In the genomic region with DNA sequence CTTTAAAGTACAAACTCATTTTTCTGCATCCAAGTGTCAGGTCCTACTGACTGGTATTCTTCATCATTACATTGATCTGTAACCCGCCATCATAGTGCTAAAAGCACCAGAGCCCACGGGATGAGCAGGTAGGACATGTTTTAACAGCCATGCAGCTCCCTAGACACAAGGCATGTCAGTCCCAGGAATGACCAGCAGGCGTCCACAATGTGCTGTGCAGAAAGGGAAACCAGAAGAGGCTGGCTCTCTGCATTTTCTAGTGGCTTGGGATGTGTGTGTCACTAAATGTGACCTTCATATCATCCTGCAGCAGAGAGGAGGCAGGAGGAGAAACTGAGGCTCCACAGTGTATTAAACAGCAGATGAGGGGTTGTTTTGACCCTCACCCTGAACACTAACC, we compare ENCODE assay signal across 11 mouse cellular contexts. TPM values are rescaled to one million over a fixed set of nuclear protein-coding genes. Genes with fewer than 3 reads are reported as not detected.
DNase-seq lines count a peak whose midpoint lies in the region; TF ChIP-seq lines count a peak whose summit lies in the region.
"Not testable (repeated sequence)": the region's sequence is repeated elsewhere in the genome, so short reads cannot be mapped to it uniquely, and the experiment has no call there.
"Had no signal": no experiment of that assay in that cellular context is flagged by ENCODE, and none has a peak within 500 bp of the region (broad histone marks: within the 10 kb centered on the region; RNA-seq: fewer than 3 reads in every experiment).

No protein-coding gene starts in this region.

- H3K4me3 ChIP-seq in C2C12 (ENCODE audit: insufficient read depth, poor library complexity, severe bottlenecking); embryonic facial prominence, embryonic 10.5 days; kidney, adult 2 months (ENCODE audit: insufficient read depth, low read depth, low read length); left cerebral cortex, adult 2 months: not testable (repeated sequence)
- H3K4me3 ChIP-seq in megakaryocyte, embryonic 14.5 days (replicated peaks): peak overlapping the region; percentile 59

- not testable (repeated sequence) for TF ChIP-seq POLR2A in kidney, adult 2 months (IDR thresholded peaks at IDR 0.05; ENCODE audit: low read depth, low read length)

- not testable (repeated sequence) for H3K79me2 ChIP-seq in C2C12 (ENCODE audit: control insufficient read depth, insufficient read depth)

- not testable (repeated sequence) for H3K79me3 ChIP-seq in C2C12 (ENCODE audit: low read depth)

- TF ChIP-seq CTCF in C2C12 (IDR thresholded peaks at IDR 0.05; ENCODE audit: control insufficient read depth, insufficient read depth, insufficient read length): peak; percentile 19
- TF ChIP-seq CTCF in kidney, adult 2 months (conservative IDR thresholded peaks at IDR 0.05; ENCODE audit: insufficient read depth, insufficient read length, low read depth, low read length): peak; percentile 61
- TF ChIP-seq CTCF in left cerebral cortex, adult 2 months (IDR thresholded peaks at IDR 0.05): peak; percentile 65

- intact Hi-C loops in left cerebral cortex, adult 2 months (cut with DNase I): loop anchor here (2.0 kb wide), 1 partner anchor 67 kb away; no protein-coding TSS in a partner anchor

- H3K4me1 ChIP-seq in embryonic facial prominence, embryonic 10.5 days; kidney, adult 2 months (ENCODE audit: control insufficient read depth, insufficient read depth, low read length); megakaryocyte, embryonic 14.5 days: not testable (repeated sequence)

- WGBS in embryonic facial prominence, embryonic 10.5 days: 37% methylated on average over 3 of the region's 3 CpGs
- 30% methylated on average over 3 of the region's 3 CpGs for WGBS in kidney, adult 2 months

- not testable (repeated sequence) for H3ac ChIP-seq in C2C12 (ENCODE audit: control insufficient read depth, insufficient read length, low read depth)

- peak; percentile 55 to 65 for DNase-seq in adrenal gland, postnatal 36 days
- peak; percentile 25 for DNase-seq in embryonic facial prominence, embryonic 10.5 days (ENCODE audit: low spot score)
- DNase-seq in gastrocnemius, postnatal 4 days (ENCODE audit: low spot score in 2 of 2): peak; percentile 18 to 26
- peak; percentile 63 for DNase-seq in kidney, adult 2 months
- DNase-seq in left cerebral cortex, adult 2 months (ENCODE audit: extremely low spot score in 1 of 2, low spot score in 2 of 2): peak; percentile 25 to 50
- DNase-seq in right cerebral cortex, postnatal 4 days: peak; percentile 59

- not testable (repeated sequence) for H3K27ac ChIP-seq in embryonic facial prominence, embryonic 10.5 days (replicated peaks); kidney, adult 2 months (ENCODE audit: insufficient read depth, low read depth, low read length); left cerebral cortex, adult 2 months

- not testable (repeated sequence) for H3K36me3 ChIP-seq in C2C12 (ENCODE audit: control insufficient read depth, insufficient read depth); embryonic facial prominence, embryonic 10.5 days (replicated peaks); kidney, adult 2 months (ENCODE audit: control insufficient read depth, insufficient read depth, low read length); megakaryocyte, embryonic 14.5 days (replicated peaks; ENCODE audit: low read length)

- not testable (repeated sequence) for H3K27me3 ChIP-seq in C2C12 (ENCODE audit: control insufficient read depth, insufficient read depth, insufficient read length); embryonic facial prominence, embryonic 10.5 days (replicated peaks; ENCODE audit: low read depth, poor library complexity, severe bottlenecking); kidney, adult 2 months (replicated peaks; ENCODE audit: control insufficient read depth, insufficient read depth, low read length)
- peaks cover 18% of the 10 kb centered on the region for H3K27me3 ChIP-seq in megakaryocyte, embryonic 14.5 days (replicated peaks)

- H3K9me3 ChIP-seq in embryonic facial prominence, embryonic 10.5 days; megakaryocyte, embryonic 14.5 days: not testable (repeated sequence)

RNA-seq across cellular contexts. Expression of a gene that starts 13.5 kb away (rescaled TPM):
- not detected for polyA plus RNA-seq in C2C12 (2012; fragmentation: generic; extraction: Trizol)
- 10 to 100 TPM in 1 of 2 experiments, 1 to 10 TPM in 1; 1.4 to 12.2 TPM for total RNA-seq in adrenal gland, postnatal 36 days (2021)
- not detected in 2 replicates for polyA plus RNA-seq in embryonic facial prominence, embryonic 10.5 days (2016; fragmentation: Nextera tagmentation; extraction: Ambion mirVana)
- total RNA-seq in gastrocnemius, postnatal 4 days (2021): 1 to 10 TPM in 1 of 2 experiments, under 1 TPM in 1; 0.42 to 1.6 TPM
- polyA plus RNA-seq in kidney, adult 2 months (2012; rRNA removed): 0.26 TPM in 1 of 2 replicates, not detected in the other
- not detected for total RNA-seq in left cerebral cortex, adult 2 months (2021)
- polyA plus RNA-seq in megakaryocyte, embryonic 14.5 days (2012; ENCODE audit: insufficient read depth, low replicate concordance): not detected in 2 replicates
- polyA plus RNA-seq: CD4-positive, CD25-positive, alpha-beta regulatory T cell, adult 4 months; kidney, embryonic 15.5 days had no signal

RNA-seq across cellular contexts. Expression of a gene that starts 13.5 kb away (rescaled TPM):
- not detected for polyA plus RNA-seq in C2C12 (2012; fragmentation: generic; extraction: Trizol)
- total RNA-seq in adrenal gland, postnatal 36 days (2021): 1 to 10 TPM in 1 of 2 experiments, under 1 TPM in 1; 0.72 to 2.1 TPM
- not detected in 2 replicates for polyA plus RNA-seq in embryonic facial prominence, embryonic 10.5 days (2016; fragmentation: Nextera tagmentation; extraction: Ambion mirVana)
- total RNA-seq in gastrocnemius, postnatal 4 days (2021): under 1 TPM; 0.17 to 0.93 TPM
- polyA plus RNA-seq in kidney, adult 2 months (2012; rRNA removed): 0.07 TPM in 1 of 2 replicates, not detected in the other
- total RNA-seq in left cerebral cortex, adult 2 months (2021): not detected
- not detected in 2 replicates for polyA plus RNA-seq in megakaryocyte, embryonic 14.5 days (2012; ENCODE audit: insufficient read depth, low replicate concordance)
- polyA plus RNA-seq: CD4-positive, CD25-positive, alpha-beta regulatory T cell, adult 4 months; kidney, embryonic 15.5 days had no signal

RNA-seq across cellular contexts. Expression of a gene that starts 37.5 kb away (rescaled TPM):
- not detected for polyA plus RNA-seq in C2C12 (2012; fragmentation: generic; extraction: Trizol)
- not detected for total RNA-seq in adrenal gland, postnatal 36 days (2021)
- not detected in 2 replicates for polyA plus RNA-seq in embryonic facial prominence, embryonic 10.5 days (2016; fragmentation: Nextera tagmentation; extraction: Ambion mirVana)
- not detected for total RNA-seq in gastrocnemius, postnatal 4 days (2021)
- polyA plus RNA-seq in kidney, adult 2 months (2012; rRNA removed): not detected in 2 replicates
- not detected for total RNA-seq in left cerebral cortex, adult 2 months (2021)
- polyA plus RNA-seq in megakaryocyte, embryonic 14.5 days (2012; ENCODE audit: insufficient read depth, low replicate concordance): not detected in 2 replicates
- total RNA-seq: gastrocnemius, postnatal 25 days had no signal
- polyA plus RNA-seq: CD4-positive, CD25-positive, alpha-beta regulatory T cell, adult 4 months; kidney, embryonic 15.5 days had no signal

RNA-seq across cellular contexts. Expression of a gene that starts 54.7 kb away (rescaled TPM):
- not detected for polyA plus RNA-seq in C2C12 (2012; fragmentation: generic; extraction: Trizol)
- total RNA-seq in adrenal gland, postnatal 36 days (2021): 10 to 100 TPM in 1 of 2 experiments, 1 to 10 TPM in 1; 4.4 to 18.2 TPM
- not detected in 2 replicates for polyA plus RNA-seq in embryonic facial prominence, embryonic 10.5 days (2016; fragmentation: Nextera tagmentation; extraction: Ambion mirVana)
- 1 to 10 TPM; 1.3 to 1.8 TPM for total RNA-seq in gastrocnemius, postnatal 4 days (2021)
- 3.4 and 3.8 TPM in 2 replicates for polyA plus RNA-seq in kidney, adult 2 months (2012; rRNA removed)
- 10 to 100 TPM; 13.5 to 13.6 TPM for total RNA-seq in left cerebral cortex, adult 2 months (2021)
- not detected in 2 replicates for polyA plus RNA-seq in megakaryocyte, embryonic 14.5 days (2012; ENCODE audit: insufficient read depth, low replicate concordance)
- polyA plus RNA-seq: CD4-positive, CD25-positive, alpha-beta regulatory T cell, adult 4 months; kidney, embryonic 15.5 days had no signal
